Mouse (Mus musculus): Measurements from ENCODE around the gene Cdca7l. TPM values are rescaled to one million over a fixed set of nuclear protein-coding genes. Genes with fewer than 3 reads are reported as not detected.

Cdca7l gene
- polyA plus RNA-seq, 1 experiment from 2014 or later: 4.6 TPM

GRCm38 (mm10) chr12:117820138-117820858, 16.2 kb downstream of the Cdca7l start:
- H3K4me1 ChIP-seq (replicated peaks): no peaks in the 10 kb centered on the region
- H3K27me3 ChIP-seq: peaks cover 59% of the 10 kb centered on the region
- peak; percentile 54; the same call in 1 of the 2 replicates for ATAC-seq (ENCODE audit: low FRiP score)
- H3K9ac ChIP-seq: no peak overlapping the region
- H3K9me3 ChIP-seq: no peaks in the 10 kb centered on the region
- H3K4me3 ChIP-seq: no peak overlapping the region
- no peak overlapping the region for H3K27ac ChIP-seq
- no peaks in the 10 kb centered on the region for H3K36me3 ChIP-seq
- H3K4me2 ChIP-seq: no peak overlapping the region
- 50% methylated on average over 4 of the region's 4 CpGs for WGBS

- H3K4me1 ChIP-seq (replicated peaks): no peaks in the 10 kb centered on the region
These were observed 16.8 kb downstream of the Cdca7l start for GRCm38 (mm10) chr12:117820859-117821221.

GRCm38 (mm10) chr12:117821394-117821793, 17.3 kb downstream of the Cdca7l start:
- Histone ChIP-seq H3K4me3 (no peak overlapping the region), H3K4me1 (replicated peaks) (no peaks in the 10 kb centered on the region), H3K27ac (no peak overlapping the region), H3K4me2 (no peak overlapping the region), H3K27me3 (peaks cover 51% of the 10 kb centered on the region), H3K36me3 (no peaks in the 10 kb centered on the region), H3K9ac (no peak overlapping the region), H3K9me3 (no peaks in the 10 kb centered on the region)
- ATAC-seq (ENCODE audit: low FRiP score): 0 out of 2 replicates have a peak, but pooled peaks have one; percentile 24
- 77% methylated on average over 1 of the region's 1 CpGs for WGBS

More at GRCm38 (mm10) chr12:117820859-117821221, 16.8 kb downstream of the Cdca7l start:
- peaks cover 56% of the 10 kb centered on the region for H3K27me3 ChIP-seq
- no peaks in the 10 kb centered on the region for H3K36me3 ChIP-seq
- no peak overlapping the region for H3K9ac ChIP-seq
- no peak overlapping the region for H3K27ac ChIP-seq
- no peak for ATAC-seq (ENCODE audit: low FRiP score)
- H3K9me3 ChIP-seq: no peaks in the 10 kb centered on the region
- H3K4me3 ChIP-seq: no peak overlapping the region
- no peak overlapping the region for H3K4me2 ChIP-seq

GRCm38 (mm10) chr12:117828350-117828749, 24.3 kb downstream of the Cdca7l start:
- H3K9me3 ChIP-seq: no peaks in the 10 kb centered on the region
- no peak overlapping the region for H3K4me3 ChIP-seq
- WGBS: 87% methylated on average over 3 of the region's 3 CpGs
- H3K27ac ChIP-seq: no peak overlapping the region
- no peaks in the 10 kb centered on the region for H3K4me1 ChIP-seq (replicated peaks)
- H3K36me3 ChIP-seq: no peaks in the 10 kb centered on the region
- no peak overlapping the region for H3K4me2 ChIP-seq
- peaks cover 3% of the 10 kb centered on the region; the same call in 1 of the 2 replicates for H3K27me3 ChIP-seq
- no peak overlapping the region for H3K9ac ChIP-seq
- no peak for ATAC-seq (ENCODE audit: low FRiP score)

GRCm38 (mm10) chr12:117831351-117831961, 27.4 kb downstream of the Cdca7l start:
- Histone ChIP-seq H3K9me3 (no peaks in the 10 kb centered on the region), H3K4me1 (replicated peaks) (no peaks in the 10 kb centered on the region), H3K36me3 (no peaks in the 10 kb centered on the region), H3K27ac (no peak overlapping the region), H3K9ac (no peak overlapping the region), H3K4me2 (no peak overlapping the region), H3K27me3 (peaks cover 7% of the 10 kb centered on the region; the same call in 1 of the 2 replicates), H3K4me3 (no peak overlapping the region)
- 84% methylated on average over 8 of the region's 8 CpGs for WGBS
- ATAC-seq (ENCODE audit: low FRiP score): no peak

GRCm38 (mm10) chr12:117832190-117832589, 28.1 kb downstream of the Cdca7l start:
- Histone ChIP-seq H3K27ac (no peak overlapping the region), H3K4me1 (replicated peaks) (no peaks in the 10 kb centered on the region), H3K36me3 (no peaks in the 10 kb centered on the region), H3K9ac (no peak overlapping the region), H3K27me3 (peaks cover 9% of the 10 kb centered on the region; the same call in 1 of the 2 replicates), H3K9me3 (no peaks in the 10 kb centered on the region), H3K4me2 (no peak overlapping the region), H3K4me3 (no peak overlapping the region)
- no peak for ATAC-seq (ENCODE audit: low FRiP score)
- 58% methylated on average over 5 of the region's 5 CpGs for WGBS

GRCm38 (mm10) chr12:117834652-117835051, 30.6 kb downstream of the Cdca7l start:
- no peaks in the 10 kb centered on the region for H3K36me3 ChIP-seq
- no peak overlapping the region for H3K9ac ChIP-seq
- ATAC-seq (ENCODE audit: low FRiP score): no peak
- no peak overlapping the region for H3K4me3 ChIP-seq
- peaks cover 13% of the 10 kb centered on the region; the same call in 1 of the 2 replicates for H3K27me3 ChIP-seq
- H3K27ac ChIP-seq: no peak overlapping the region
- WGBS: 79% methylated on average over 2 of the region's 2 CpGs
- no peaks in the 10 kb centered on the region for H3K9me3 ChIP-seq
- H3K4me2 ChIP-seq: no peak overlapping the region
- H3K4me1 ChIP-seq (replicated peaks): no peaks in the 10 kb centered on the region

- Histone ChIP-seq H3K4me2 (no peak overlapping the region), H3K9me3 (no peaks in the 10 kb centered on the region), H3K27me3 (peaks cover 14% of the 10 kb centered on the region), H3K4me1 (replicated peaks) (no peaks in the 10 kb centered on the region), H3K9ac (no peak overlapping the region), H3K4me3 (no peak overlapping the region), H3K36me3 (no peaks in the 10 kb centered on the region), H3K27ac (no peak overlapping the region)
- no peak for ATAC-seq (ENCODE audit: low FRiP score)
- 36% methylated on average over 10 of the region's 10 CpGs for WGBS
These were observed 31.3 kb downstream of the Cdca7l start for GRCm38 (mm10) chr12:117835371-117835770.

- H3K27ac ChIP-seq: no peak overlapping the region
- ATAC-seq (ENCODE audit: low FRiP score): no peak
- H3K36me3 ChIP-seq: no peaks in the 10 kb centered on the region
- H3K27me3 ChIP-seq: peaks cover 27% of the 10 kb centered on the region
- no peak overlapping the region for H3K4me2 ChIP-seq
- no peaks in the 10 kb centered on the region for H3K9me3 ChIP-seq
- 96% methylated on average over 4 of the region's 4 CpGs for WGBS
- H3K4me3 ChIP-seq: no peak overlapping the region
- no peak overlapping the region for H3K9ac ChIP-seq
- no peaks in the 10 kb centered on the region for H3K4me1 ChIP-seq (replicated peaks)
These were observed 33.3 kb downstream of the Cdca7l start for GRCm38 (mm10) chr12:117837376-117837775.

- ATAC-seq (ENCODE audit: low FRiP score): no peak
- H3K9ac ChIP-seq: no peak overlapping the region
- peaks cover 4% of the 10 kb centered on the region for H3K4me1 ChIP-seq (replicated peaks)
- H3K4me2 ChIP-seq: no peak overlapping the region
- peaks cover 40% of the 10 kb centered on the region for H3K27me3 ChIP-seq
- H3K9me3 ChIP-seq: no peaks in the 10 kb centered on the region
- H3K36me3 ChIP-seq: no peaks in the 10 kb centered on the region
- H3K4me3 ChIP-seq: no peak overlapping the region
- 96% methylated on average over 1 of the region's 1 CpGs for WGBS
- H3K27ac ChIP-seq: no peak overlapping the region
These were observed 36.6 kb downstream of the Cdca7l start for GRCm38 (mm10) chr12:117840705-117841104.

GRCm38 (mm10) chr12:117842676-117843075, 38.6 kb downstream of the Cdca7l start:
- WGBS: 92% methylated on average over 1 of the region's 1 CpGs
- Histone ChIP-seq H3K4me3 (no peak overlapping the region), H3K27me3 (peaks cover 34% of the 10 kb centered on the region), H3K9me3 (no peaks in the 10 kb centered on the region), H3K4me1 (replicated peaks) (peaks cover 4% of the 10 kb centered on the region), H3K9ac (no peak overlapping the region), H3K4me2 (no peak overlapping the region), H3K27ac (no peak overlapping the region), H3K36me3 (no peaks in the 10 kb centered on the region)
- no peak for ATAC-seq (ENCODE audit: low FRiP score)

- no peaks in the 10 kb centered on the region for H3K36me3 ChIP-seq
- H3K4me3 ChIP-seq: peak overlapping the region; percentile 80
- H3K4me2 ChIP-seq: peak overlapping the region; percentile 99
- H3K9me3 ChIP-seq: no peaks in the 10 kb centered on the region
- peaks cover 4% of the 10 kb centered on the region for H3K4me1 ChIP-seq (replicated peaks)
- H3K9ac ChIP-seq: peak overlapping the region; percentile 78
- H3K27ac ChIP-seq: no peak overlapping the region; the same call in 1 of the 2 replicates
- H3K27me3 ChIP-seq: peaks cover 32% of the 10 kb centered on the region
- under 1% methylated on average over 75 of the region's 75 CpGs for WGBS
- ATAC-seq (ENCODE audit: low FRiP score): peak; percentile 97
These were observed 39.4 kb downstream of the Cdca7l start for GRCm38 (mm10) chr12:117843302-117844074.
